Mouse (Mus musculus) urinary bladder, postnatal 25 days (tissue): Measurements from ENCODE around the gene Tex45.
A peak's percentile ranks its signal among the peaks of the same experiment; 100 is the strongest.

Experiments used
- DNase-seq: peaks from one replicate; pipeline ENCODE4 v3.0.0; 2022; ENCODE audit warnings: low spot score

The Tex45 gene

GRCm38 (mm10) chr8:3470562-3470961 lies at the start of gene Tex45:
Gene Tex45, plus strand, starts transcription at chr8:3470862.
- DNase-seq: no peak

- DNase-seq: no peak
Observed at GRCm38 (mm10) chr8:3421507-3421906, 49.2 kb upstream of the Tex45 start.

GRCm38 (mm10) chr8:3425217-3425616 lies 45.4 kb upstream of the Tex45 start:
- DNase-seq: no peak

GRCm38 (mm10) chr8:3426211-3426610 lies 44.5 kb upstream of the Tex45 start:
- no peak for DNase-seq

GRCm38 (mm10) chr8:3428426-3428825 lies 42.2 kb upstream of the Tex45 start:
- DNase-seq: no peak

GRCm38 (mm10) chr8:3429966-3430365 lies 40.7 kb upstream of the Tex45 start:
- peak; percentile 73 for DNase-seq

GRCm38 (mm10) chr8:3431113-3431512 lies 39.5 kb upstream of the Tex45 start:
- no peak for DNase-seq

GRCm38 (mm10) chr8:3436492-3436891 lies 34.2 kb upstream of the Tex45 start:
- DNase-seq: no peak

- no peak for DNase-seq
Observed at GRCm38 (mm10) chr8:3439510-3439909, 31.2 kb upstream of the Tex45 start.

- DNase-seq: no peak
Observed at GRCm38 (mm10) chr8:3449226-3449625, 21.4 kb upstream of the Tex45 start.

GRCm38 (mm10) chr8:3450670-3451069 lies 20.0 kb upstream of the Tex45 start:
- peak; percentile 66 for DNase-seq

GRCm38 (mm10) chr8:3451992-3452391 lies 18.7 kb upstream of the Tex45 start:
- no peak for DNase-seq

- no peak for DNase-seq
Observed at GRCm38 (mm10) chr8:3463248-3463647, 7.4 kb upstream of the Tex45 start.

- DNase-seq: no peak
Observed at GRCm38 (mm10) chr8:3464309-3464708, 6.4 kb upstream of the Tex45 start.

GRCm38 (mm10) chr8:3467006-3467885 lies 3.4 kb upstream of the Tex45 start, which contains the start of gene Pex11g:
Gene Pex11g, minus strand, starts transcription at chr8:3467680.
- peak; percentile 99 for DNase-seq

GRCm38 (mm10) chr8:3467886-3468545 lies 2.6 kb upstream of the Tex45 start:
- no peak for DNase-seq

- no peak for DNase-seq
Observed at GRCm38 (mm10) chr8:3468838-3469237, 1.8 kb upstream of the Tex45 start.

- no peak for DNase-seq
Observed at GRCm38 (mm10) chr8:3475715-3476429, 5.2 kb downstream of the Tex45 start.

- no peak for DNase-seq
Observed at GRCm38 (mm10) chr8:3480221-3480785, 9.6 kb downstream of the Tex45 start.

- no peak for DNase-seq
Observed at GRCm38 (mm10) chr8:3481605-3482004, 10.9 kb downstream of the Tex45 start.

- DNase-seq: no peak
Observed at GRCm38 (mm10) chr8:3482240-3482740, 11.6 kb downstream of the Tex45 start.

GRCm38 (mm10) chr8:3483546-3483945 lies 12.9 kb downstream of the Tex45 start:
- no peak for DNase-seq
